In genomic region chr8:84996978-84997377, GRCm38 (mm10) we compare ENCODE assay signal across 28 mouse cellular contexts. TPM values are rescaled to one million over a fixed set of nuclear protein-coding genes. Genes with fewer than 3 reads are reported as not detected.
"Had no signal": no experiment of that assay in that cellular context is flagged by ENCODE, and none has a peak within 500 bp of the region (broad histone marks: within the 10 kb centered on the region; RNA-seq: fewer than 3 reads in every experiment).

No protein-coding gene starts in this region.

- H3K9me3 ChIP-seq: kidney, embryonic 15.5 days; limb, embryonic 13.5 days; liver, embryonic 12.5 days; liver, embryonic 15.5 days; lung, embryonic 15.5 days; megakaryocyte, embryonic 14.5 days; midbrain, embryonic 10.5 days; neural tube, embryonic 15.5 days had no signal

- H3K9ac ChIP-seq: kidney, embryonic 15.5 days; liver, embryonic 12.5 days; liver, embryonic 15.5 days; lung, embryonic 15.5 days; neural tube, embryonic 12.5 days had no signal

- DNase-seq: kidney, adult 2 months; kidney, postnatal 14 days; kidney, postnatal 4 days; left cerebral cortex, postnatal 4 days; liver; lung, adult 18-20 months; lung, postnatal 10 days; lung, postnatal 36 days; midbrain, embryonic 14.5 days; right cerebral cortex, adult 18-20 months; right cerebral cortex, postnatal 14 days; right cerebral cortex, postnatal 4 days; thymus, adult 18-20 months; thymus, postnatal 36 days had no signal

- H3K36me3 ChIP-seq: liver, embryonic 15.5 days; lung, embryonic 15.5 days; midbrain, embryonic 10.5 days; neural tube, embryonic 12.5 days had no signal

- H3K4me3 ChIP-seq: kidney, embryonic 15.5 days; limb, embryonic 13.5 days; liver, embryonic 12.5 days; liver, embryonic 15.5 days; lung, embryonic 15.5 days; neural tube, embryonic 12.5 days; neural tube, embryonic 15.5 days had no signal

- H3K27ac ChIP-seq: kidney, embryonic 15.5 days; limb, embryonic 13.5 days; liver, embryonic 12.5 days; liver, embryonic 15.5 days; lung, embryonic 15.5 days; neural tube, embryonic 12.5 days; neural tube, embryonic 15.5 days; stomach, postnatal 0 days had no signal

- H3K4me2 ChIP-seq: lung, embryonic 15.5 days had no signal

- H3K27me3 ChIP-seq: megakaryocyte, embryonic 14.5 days had no signal

RNA-seq across cellular contexts. Expression of gene Best2, which starts 17.4 kb away (rescaled TPM):
- total RNA-seq: layer of hippocampus, adult 18-20 months; layer of hippocampus, postnatal 14 days; left cerebral cortex, adult 8-10 months; left cerebral cortex, postnatal 14 days; left cerebral cortex, postnatal 4 days had no signal
- polyA plus RNA-seq: kidney, adult 2 months; kidney, embryonic 15.5 days; limb, embryonic 13.5 days; liver, embryonic 12.5 days; liver, embryonic 15.5 days; lung, embryonic 15.5 days; midbrain, embryonic 10.5 days; midbrain, embryonic 14.5 days; neural tube, embryonic 12.5 days; neural tube, embryonic 15.5 days had no signal
